Mouse (Mus musculus) embryonic fibroblast, embryonic 13.5 days (primary cell): ENCODE measurements at regions not wholly inside any gene's neighbourhood (a gene's known extent, or its start where the extent isn't known, plus 50 kb on each side); places are given as distances from the start of the nearest gene placed in this dataset.

Source experiments
- CTCF ChIP-seq: IDR thresholded peaks from 2 replicates; pipeline ENCODE4 v1.5.1; 2011; ENCODE audit warnings: mild to moderate bottlenecking, control low read depth, low read length, moderate library complexity, borderline replicate concordance; ENCODE audit not compliant: insufficient read depth
- POLR2A ChIP-seq: IDR thresholded peaks from 2 replicates; pipeline ENCODE4 v1.6.1; 2011; ENCODE audit warnings: low read depth, mild to moderate bottlenecking, control low read depth, low read length, moderate library complexity

DNA sequence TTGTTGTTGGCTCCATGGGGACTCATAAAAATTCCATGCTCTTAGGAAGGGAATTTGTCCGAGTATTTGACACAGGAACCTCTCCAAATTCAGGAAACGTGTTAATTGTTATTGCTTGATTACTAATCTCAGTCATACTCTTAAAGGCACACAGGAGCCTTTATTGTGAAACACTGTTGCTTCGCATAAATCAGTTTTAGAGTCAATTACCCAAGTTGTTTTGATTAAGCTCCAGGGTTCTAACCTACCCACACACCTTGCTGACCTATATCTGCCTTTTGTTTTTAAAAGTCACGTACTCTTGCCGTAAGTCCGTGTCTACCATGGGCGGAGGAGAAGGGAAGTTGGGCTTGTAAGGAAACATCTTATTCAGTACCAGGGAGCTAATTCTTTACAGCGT, 89.6 kb upstream of the Cxadr start:
- TF ChIP-seq POLR2A (no peak), CTCF (no peak)
